Mouse (Mus musculus) forebrain, embryonic 15.5 days (tissue): ENCODE measurements at regions not wholly inside any gene's neighbourhood (a gene's known extent, or its start where the extent isn't known, plus 50 kb on each side); places are given as distances from the start of the nearest gene placed in this dataset.

Experiments used
- ATAC-seq: fragments of 200-750 bp; cut with Nextera tagmentation; replicated peaks from 2 replicates; pipeline ENCODE4 v1.8.0; 2017; ENCODE audit warnings: mild to moderate bottlenecking, moderate TSS enrichment, moderate library complexity
- H3K27ac ChIP-seq: fragments of 300-500 bp; sonication (generic); replicated peaks from 2 replicates; pipeline ENCODE4 v1.5.1; 2015; ENCODE audit warnings: mild to moderate bottlenecking, inconsistent platforms
- H3K27me3 ChIP-seq: fragments of 300-500 bp; sonication (generic); 2 replicates; pipeline ENCODE4 v1.6.1; 2015; ENCODE audit warnings: inconsistent platforms
- H3K36me3 ChIP-seq: fragments of 300-500 bp; sonication (generic); 2 replicates; pipeline ENCODE4 v1.6.1; 2015; ENCODE audit warnings: mild to moderate bottlenecking, inconsistent platforms
- H3K4me1 ChIP-seq: fragments of 300-500 bp; sonication (generic); 2 replicates; pipeline ENCODE4 v1.6.1; 2015; ENCODE audit warnings: inconsistent platforms
- H3K4me2 ChIP-seq: fragments of 300-500 bp; sonication (generic); replicated peaks from 2 replicates; pipeline ENCODE4 v1.6.1; 2015; ENCODE audit warnings: mild to moderate bottlenecking, inconsistent platforms
- H3K4me3 ChIP-seq: fragments of 300-500 bp; sonication (generic); 2 replicates; pipeline ENCODE4 v1.5.1; 2015; ENCODE audit warnings: mild to moderate bottlenecking, inconsistent platforms
- H3K9ac ChIP-seq: fragments of 300-500 bp; sonication (generic); replicated peaks from 2 replicates; pipeline ENCODE4 v1.6.1; 2015; ENCODE audit warnings: mild to moderate bottlenecking, inconsistent platforms
- H3K9me3 ChIP-seq: fragments of 300-500 bp; sonication (generic); 2 replicates; pipeline ENCODE4 v1.6.1; 2016; ENCODE audit warnings: inconsistent platforms
- WGBS: fragments of 180-500 bp; shearing (Covaris S2); methylation state at CpG from one replicate; pipeline ENCODE4 v1.1.7; 2015; ENCODE audit warnings: mixed read lengths; 5-methylcytosine and 5-hydroxymethylcytosine counted together

- Histone ChIP-seq H3K27me3 (no peaks in the 10 kb centered on the region), H3K4me2 (no peak overlapping the region), H3K4me3 (no peak overlapping the region), H3K27ac (no peak overlapping the region), H3K36me3 (no peaks in the 10 kb centered on the region), H3K9ac (no peak overlapping the region), H3K9me3 (no peaks in the 10 kb centered on the region), H3K4me1 (peaks cover 12% of the 10 kb centered on the region)
- WGBS, result 72% methylated on average over 3 of the region's 3 CpGs
- ATAC-seq, result no peak
Observed at GRCm38 (mm10) chr5:119299311-119299710, 371.2 kb upstream of the Tbx3 start.

DNA sequence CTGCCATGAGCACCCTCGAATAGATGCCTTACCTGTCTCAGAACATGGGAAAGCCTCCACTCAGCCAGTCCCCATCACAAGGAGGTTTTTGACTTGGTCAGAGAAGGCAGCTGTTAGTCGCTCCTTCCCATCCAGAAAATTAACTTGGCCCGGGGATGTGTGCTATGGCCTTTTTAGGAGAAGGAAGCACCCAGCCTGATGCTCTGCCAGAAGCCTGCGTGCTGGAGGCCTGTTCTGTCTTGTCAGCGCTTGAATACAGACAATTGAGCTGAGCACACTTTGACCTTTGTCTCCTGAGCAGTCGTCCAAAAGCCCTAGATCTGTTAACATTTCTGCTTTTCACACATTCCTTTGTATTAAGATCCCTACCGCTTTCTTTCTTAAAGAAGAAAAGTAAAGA, 370.4 kb upstream of the Tbx3 start:
- Histone ChIP-seq H3K9me3 (no peaks in the 10 kb centered on the region), H3K27me3 (no peaks in the 10 kb centered on the region), H3K4me2 (no peak overlapping the region), H3K27ac (no peak overlapping the region), H3K36me3 (no peaks in the 10 kb centered on the region), H3K4me3 (no peak overlapping the region), H3K9ac (no peak overlapping the region), H3K4me1 (peaks cover 12% of the 10 kb centered on the region)
- no peak for ATAC-seq
- WGBS, result 21% methylated on average over 7 of the region's 7 CpGs

- ATAC-seq, result no peak
- 28% methylated on average over 5 of the region's 5 CpGs for WGBS
Observed at GRCm38 (mm10) chr5:119301539-119301938, 368.9 kb upstream of the Tbx3 start.

GRCm38 (mm10) chr5:119304721-119305120, 365.7 kb upstream of the Tbx3 start:
- Histone ChIP-seq H3K9ac (no peak overlapping the region), H3K4me2 (no peak overlapping the region), H3K4me3 (no peak overlapping the region), H3K9me3 (no peaks in the 10 kb centered on the region), H3K4me1 (peaks cover 3% of the 10 kb centered on the region; the same call in 1 of the 2 replicates), H3K27me3 (no peaks in the 10 kb centered on the region), H3K36me3 (no peaks in the 10 kb centered on the region), H3K27ac (no peak overlapping the region)
- 18% methylated on average over 5 of the region's 5 CpGs for WGBS
- ATAC-seq, result no peak

More at GRCm38 (mm10) chr5:119301539-119301938, 368.9 kb upstream of the Tbx3 start:
- no peak overlapping the region for H3K4me2 ChIP-seq
- no peaks in the 10 kb centered on the region for H3K36me3 ChIP-seq
- no peaks in the 10 kb centered on the region for H3K9me3 ChIP-seq
- peaks cover 5% of the 10 kb centered on the region; the same call in 1 of the 2 replicates for H3K4me1 ChIP-seq
- H3K9ac ChIP-seq, result no peak overlapping the region
- no peak overlapping the region for H3K4me3 ChIP-seq
- no peaks in the 10 kb centered on the region for H3K27me3 ChIP-seq
- no peak overlapping the region for H3K27ac ChIP-seq

DNA sequence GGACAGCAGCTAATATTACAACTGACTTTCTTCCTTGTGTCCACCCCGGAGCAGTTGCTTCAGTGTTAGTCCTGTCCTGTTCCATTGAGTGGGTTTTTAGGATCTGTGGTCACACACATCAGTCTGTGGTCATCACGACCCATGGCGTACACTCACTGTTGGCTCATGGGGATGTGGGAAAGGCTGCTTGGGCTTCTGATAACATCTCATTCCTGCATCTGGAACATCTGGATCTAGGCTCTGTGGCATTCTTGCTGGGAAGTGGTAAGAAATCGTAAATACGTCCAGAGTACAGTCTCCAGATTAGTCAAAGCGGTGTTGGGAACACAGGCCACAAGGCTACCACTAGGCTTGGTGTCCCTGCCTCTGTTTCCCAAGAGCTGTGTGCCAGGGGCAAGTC, 362.7 kb upstream of the Tbx3 start:
- no peak for ATAC-seq
- H3K36me3 ChIP-seq, result no peaks in the 10 kb centered on the region
- no peak overlapping the region for H3K4me3 ChIP-seq
- H3K27ac ChIP-seq, result no peak overlapping the region
- no peak overlapping the region for H3K9ac ChIP-seq
- no peaks in the 10 kb centered on the region for H3K27me3 ChIP-seq
- 96% methylated on average over 6 of the region's 6 CpGs for WGBS
- H3K4me2 ChIP-seq, result no peak overlapping the region
- no peaks in the 10 kb centered on the region for H3K9me3 ChIP-seq
- no peaks in the 10 kb centered on the region for H3K4me1 ChIP-seq

DNA sequence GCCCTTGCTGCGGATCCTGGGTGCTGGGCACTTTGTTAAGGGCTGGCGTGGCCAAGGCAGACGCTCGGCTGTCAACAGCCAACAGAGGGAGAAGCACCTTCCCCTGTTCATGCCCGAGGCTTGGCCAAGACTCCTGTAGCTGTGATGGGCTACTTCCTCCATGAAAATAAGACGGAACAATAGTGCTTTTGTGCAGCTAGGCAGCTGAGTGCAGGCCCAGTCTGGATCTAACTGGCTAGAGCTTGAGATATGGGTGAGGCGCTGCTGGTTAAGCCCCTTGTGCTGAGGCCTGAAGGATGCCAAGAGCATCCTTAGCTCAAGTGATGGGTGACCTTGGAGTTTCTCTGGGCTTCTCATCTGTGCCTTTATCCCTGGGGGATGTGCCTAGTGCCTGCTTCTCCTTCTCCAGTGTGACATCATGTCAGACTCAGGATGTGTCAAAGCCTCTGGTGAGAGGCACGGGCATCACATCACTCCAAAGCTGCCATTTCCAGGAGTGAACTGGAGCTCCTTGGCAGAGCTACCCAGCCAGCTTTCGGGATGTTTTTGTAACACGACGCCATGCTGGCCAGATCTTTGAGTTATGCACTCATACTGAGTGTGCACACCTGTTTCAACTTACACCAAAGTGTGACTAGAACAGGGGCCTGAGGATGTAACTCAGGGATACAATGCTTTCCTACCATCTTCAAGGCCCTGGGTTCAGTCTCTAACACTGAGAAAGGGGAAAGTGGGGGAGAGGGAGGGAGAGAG, 360.1 kb upstream of the Tbx3 start:
- Histone ChIP-seq H3K9ac (no peak overlapping the region), H3K4me2 (no peak overlapping the region), H3K4me3 (no peak overlapping the region), H3K4me1 (no peaks in the 10 kb centered on the region), H3K27ac (no peak overlapping the region), H3K9me3 (no peaks in the 10 kb centered on the region), H3K36me3 (no peaks in the 10 kb centered on the region), H3K27me3 (no peaks in the 10 kb centered on the region)
- 62% methylated on average over 11 of the region's 11 CpGs for WGBS
- no peak for ATAC-seq

DNA sequence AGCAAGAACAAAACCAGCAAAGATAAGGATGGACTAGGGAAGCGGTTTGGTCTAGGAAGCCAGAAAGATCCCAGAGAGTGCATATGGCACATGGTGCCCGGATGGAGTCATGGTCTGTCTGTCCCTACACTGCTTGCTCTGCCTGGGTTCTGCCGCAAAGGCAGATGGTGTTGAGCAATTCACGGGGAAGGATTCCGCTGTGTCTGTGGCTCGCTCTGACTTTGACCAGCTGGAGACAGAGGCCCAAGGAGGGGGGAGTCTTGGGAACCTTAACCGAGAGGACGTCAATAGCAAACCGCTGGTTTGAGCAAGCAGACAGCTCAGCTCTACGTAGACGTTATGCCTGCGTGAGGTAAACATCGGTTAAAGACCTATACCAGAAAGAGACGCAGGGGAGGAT, 357.7 kb upstream of the Tbx3 start:
- Histone ChIP-seq H3K27ac (no peak overlapping the region), H3K4me3 (no peak overlapping the region), H3K4me1 (no peaks in the 10 kb centered on the region), H3K4me2 (no peak overlapping the region), H3K9me3 (no peaks in the 10 kb centered on the region), H3K27me3 (no peaks in the 10 kb centered on the region), H3K36me3 (no peaks in the 10 kb centered on the region), H3K9ac (no peak overlapping the region)
- no peak for ATAC-seq
- 88% methylated on average over 14 of the region's 14 CpGs for WGBS

DNA sequence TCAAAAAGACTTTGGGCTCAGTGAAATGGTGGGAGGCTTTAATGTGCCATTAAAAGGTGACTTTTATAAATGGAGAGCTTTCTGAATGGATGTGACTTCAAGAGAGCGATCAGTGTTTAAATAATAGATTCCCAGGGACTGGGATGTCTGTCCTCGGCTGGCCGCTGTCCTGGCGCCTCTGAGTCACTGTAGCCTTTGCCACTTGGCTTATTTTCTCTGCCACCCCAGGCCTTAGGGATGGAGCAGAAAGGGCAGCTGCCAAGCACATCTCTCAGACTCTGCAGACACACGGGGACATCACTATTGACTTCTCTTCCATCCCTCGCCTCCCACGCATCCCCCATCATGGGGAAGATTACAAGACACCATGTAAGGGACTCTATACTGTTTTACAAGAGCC, 355.3 kb upstream of the Tbx3 start:
- H3K9me3 ChIP-seq, result no peaks in the 10 kb centered on the region
- no peak overlapping the region for H3K4me2 ChIP-seq
- no peak overlapping the region for H3K9ac ChIP-seq
- H3K4me3 ChIP-seq, result no peak overlapping the region
- no peaks in the 10 kb centered on the region for H3K4me1 ChIP-seq
- no peaks in the 10 kb centered on the region for H3K36me3 ChIP-seq
- H3K27ac ChIP-seq, result no peak overlapping the region
- no peaks in the 10 kb centered on the region for H3K27me3 ChIP-seq
- ATAC-seq, result no peak
- 87% methylated on average over 7 of the region's 7 CpGs for WGBS

GRCm38 (mm10) chr5:119317617-119318016, 352.9 kb upstream of the Tbx3 start:
- WGBS, result 88% methylated on average over 11 of the region's 11 CpGs
- H3K9me3 ChIP-seq, result no peaks in the 10 kb centered on the region
- H3K4me3 ChIP-seq, result no peak overlapping the region
- no peaks in the 10 kb centered on the region for H3K36me3 ChIP-seq
- H3K27me3 ChIP-seq, result no peaks in the 10 kb centered on the region
- no peak for ATAC-seq
- H3K27ac ChIP-seq, result no peak overlapping the region
- no peak overlapping the region for H3K9ac ChIP-seq
- peaks cover 5% of the 10 kb centered on the region; the same call in 1 of the 2 replicates for H3K4me1 ChIP-seq
- H3K4me2 ChIP-seq, result no peak overlapping the region

DNA sequence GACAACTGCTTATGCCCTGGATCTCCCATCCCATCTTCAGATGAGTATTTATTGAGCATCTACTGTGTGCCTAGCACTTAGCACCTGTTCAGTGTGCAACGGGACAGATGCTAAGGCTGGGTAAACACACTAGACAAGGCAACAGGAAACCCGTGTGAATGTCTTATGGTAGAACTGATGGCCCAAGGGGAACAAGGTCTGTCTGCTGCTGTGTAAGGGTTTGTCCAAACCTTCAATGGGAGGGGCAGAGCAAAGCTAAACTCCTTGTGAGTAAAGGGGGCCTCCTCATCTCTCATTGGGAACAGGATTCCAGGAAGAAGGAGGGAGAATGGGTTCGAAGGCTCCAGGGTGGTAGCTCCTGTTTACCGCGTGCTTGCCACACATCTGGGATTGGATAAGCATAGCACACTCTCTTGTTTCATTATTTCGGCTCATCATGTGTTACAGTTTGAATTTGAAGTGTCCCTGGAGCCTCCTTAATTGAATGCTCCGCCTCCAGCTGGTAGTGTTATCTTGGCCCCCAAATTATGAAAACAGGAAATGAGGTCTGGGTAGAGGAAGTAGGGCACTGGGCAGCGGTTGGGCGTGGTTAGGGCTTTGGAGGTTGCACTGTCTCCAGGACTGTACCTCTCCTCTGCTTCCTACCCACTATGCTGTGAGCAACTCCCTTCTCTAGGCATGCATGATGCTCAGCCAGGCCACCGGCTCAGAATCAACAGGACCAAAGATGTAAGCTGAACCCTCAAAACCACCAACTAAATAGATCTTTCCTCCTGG, 348.9 kb upstream of the Tbx3 start:
- ATAC-seq, result no peak
- no peak overlapping the region for H3K4me2 ChIP-seq
- no peak overlapping the region for H3K9ac ChIP-seq
- H3K36me3 ChIP-seq, result no peaks in the 10 kb centered on the region
- H3K9me3 ChIP-seq, result no peaks in the 10 kb centered on the region
- H3K4me3 ChIP-seq, result no peak overlapping the region
- H3K4me1 ChIP-seq, result peaks cover 5% of the 10 kb centered on the region; the same call in 1 of the 2 replicates
- no peak overlapping the region for H3K27ac ChIP-seq
- H3K27me3 ChIP-seq, result no peaks in the 10 kb centered on the region
- WGBS, result 88% methylated on average over 10 of the region's 10 CpGs

- H3K4me2 ChIP-seq, result no peak overlapping the region
- WGBS, result 15% methylated on average over 13 of the region's 13 CpGs
- no peaks in the 10 kb centered on the region for H3K9me3 ChIP-seq
- no peaks in the 10 kb centered on the region for H3K36me3 ChIP-seq
- no peak overlapping the region for H3K4me3 ChIP-seq
- H3K27ac ChIP-seq, result no peak overlapping the region
- peaks cover 5% of the 10 kb centered on the region; the same call in 1 of the 2 replicates for H3K4me1 ChIP-seq
- H3K27me3 ChIP-seq, result no peaks in the 10 kb centered on the region
- no peak overlapping the region for H3K9ac ChIP-seq
- no peak for ATAC-seq
Observed at GRCm38 (mm10) chr5:119322411-119322810, 348.1 kb upstream of the Tbx3 start.

- Histone ChIP-seq H3K4me2 (no peak overlapping the region), H3K4me1 (peaks cover 5% of the 10 kb centered on the region; the same call in 1 of the 2 replicates), H3K4me3 (no peak overlapping the region), H3K27ac (no peak overlapping the region), H3K9ac (no peak overlapping the region), H3K36me3 (no peaks in the 10 kb centered on the region), H3K27me3 (no peaks in the 10 kb centered on the region), H3K9me3 (no peaks in the 10 kb centered on the region)
- 87% methylated on average over 13 of the region's 13 CpGs for WGBS
- no peak for ATAC-seq
Observed at GRCm38 (mm10) chr5:119325681-119326255, 344.7 kb upstream of the Tbx3 start.
